Mouse (Mus musculus) heart, embryonic 11.5 days (tissue): Measurements from ENCODE around the gene Dgkq. TPM values are rescaled to one million over a fixed set of nuclear protein-coding genes. Genes with fewer than 3 reads are reported as not detected.

Source experiments
- ATAC-seq: fragments of 200-750 bp; cut with Nextera tagmentation; replicated peaks from 2 replicates; pipeline ENCODE4 v1.8.0; 2017; ENCODE audit warnings: moderate library complexity; ENCODE audit not compliant: insufficient number of reproducible peaks, low FRiP score, low TSS enrichment
- H3K27ac ChIP-seq: fragments of 300-500 bp; sonication (generic); 2 replicates; pipeline ENCODE4 v1.5.1; 2014; ENCODE audit warnings: mild to moderate bottlenecking, low read depth, low read length
- H3K27me3 ChIP-seq: fragments of 300-500 bp; sonication (generic); 2 replicates; pipeline ENCODE4 v1.6.1; 2014; ENCODE audit warnings: mild to moderate bottlenecking, low read length, mixed read lengths; ENCODE audit not compliant: control insufficient read depth, insufficient read depth
- H3K36me3 ChIP-seq: fragments of 300-500 bp; sonication (generic); 2 replicates; pipeline ENCODE4 v1.6.1; 2014; ENCODE audit warnings: mild to moderate bottlenecking, low read length, moderate library complexity, mixed read lengths; ENCODE audit not compliant: control insufficient read depth, insufficient read depth
- H3K4me1 ChIP-seq: fragments of 300-500 bp; sonication (generic); 2 replicates; pipeline ENCODE4 v1.6.1; 2014; ENCODE audit warnings: low read length; ENCODE audit not compliant: control insufficient read depth, insufficient read depth
- H3K4me2 ChIP-seq: fragments of 300-500 bp; sonication (generic); 2 replicates; pipeline ENCODE4 v1.6.1; 2014; ENCODE audit warnings: mild to moderate bottlenecking, moderate library complexity
- H3K4me3 ChIP-seq: fragments of 300-500 bp; sonication (generic); 2 replicates; pipeline ENCODE4 v1.5.1; 2014; ENCODE audit warnings: low read depth, low read length
- H3K9ac ChIP-seq: fragments of 300-500 bp; sonication (generic); 2 replicates; pipeline ENCODE4 v1.6.1; 2014; ENCODE audit warnings: mild to moderate bottlenecking, low read depth, low read length, moderate library complexity
- H3K9me3 ChIP-seq: fragments of 300-500 bp; sonication (generic); replicated peaks from 2 replicates; pipeline ENCODE4 v1.6.1; 2016; ENCODE audit warnings: low read length; ENCODE audit not compliant: control insufficient read depth
- WGBS: fragments of 180-500 bp; shearing (Covaris S2); extraction: QIAGEN DNeasy Blood & Tissue Kit; methylation state at CpG from one replicate; pipeline ENCODE4 v1.1.7; 2014; ENCODE audit not compliant: insufficient replicate concordance; 5-methylcytosine and 5-hydroxymethylcytosine counted together
- polyA plus RNA-seq: library from polyadenylated mRNA; unstranded; fragments of >200 nt; fragmentation: Nextera tagmentation; extraction: Ambion mirVana; gene quantifications from 2 replicates; pipeline ENCODE4 v1.2.1, GENCODE M21; 2014

The Dgkq gene
- polyA plus RNA-seq, 1 experiment from 2014 or later = 5.6 TPM

DNA sequence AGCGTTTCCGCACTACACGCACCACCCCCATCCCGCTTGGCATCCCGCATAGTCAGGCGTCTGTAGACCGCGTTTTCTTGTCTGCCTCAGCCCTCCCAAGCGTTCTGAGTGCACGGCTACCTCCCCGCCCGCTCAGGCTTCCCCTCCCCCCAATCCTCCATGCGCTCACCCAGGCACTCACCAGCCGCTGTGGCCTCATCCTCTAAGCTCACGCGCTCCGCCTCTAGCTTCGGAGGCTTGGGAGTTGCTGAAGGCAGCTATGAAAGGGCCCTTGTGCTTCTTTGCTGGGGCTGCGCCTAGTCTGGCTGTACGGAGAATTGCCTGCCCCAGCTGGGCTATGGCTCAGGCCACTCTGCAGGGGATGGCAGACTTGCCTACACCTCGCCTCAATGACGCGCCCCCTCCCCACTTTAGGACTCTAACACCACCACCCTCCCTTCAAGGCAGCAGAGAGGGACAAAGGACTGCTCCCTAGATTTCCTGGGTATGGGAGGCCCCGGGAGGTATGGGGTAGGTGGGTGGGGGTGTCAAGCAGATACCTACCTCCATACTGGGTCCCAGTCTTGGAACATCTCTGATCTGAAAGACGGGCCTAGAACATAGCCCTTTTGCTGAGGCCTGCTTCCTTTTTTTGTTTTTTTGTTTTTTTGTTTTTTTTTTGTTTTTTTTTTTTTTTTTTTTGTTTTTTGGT, 8.3 kb upstream of the Dgkq start:
- no peaks in the 10 kb centered on the region for H3K27me3 ChIP-seq
- H3K27ac ChIP-seq = peak overlapping the region; percentile 38
- H3K4me1 ChIP-seq = peaks cover 17% of the 10 kb centered on the region
- H3K36me3 ChIP-seq = no peaks in the 10 kb centered on the region
- peak overlapping the region; percentile 40 for H3K4me3 ChIP-seq
- H3K4me2 ChIP-seq = peak overlapping the region; percentile 79
- peak; percentile 70 for ATAC-seq
- peak overlapping the region; percentile 64 for H3K9ac ChIP-seq
- H3K9me3 ChIP-seq = no peaks in the 10 kb centered on the region
- 4% methylated on average over 25 of the region's 25 CpGs for WGBS

DNA sequence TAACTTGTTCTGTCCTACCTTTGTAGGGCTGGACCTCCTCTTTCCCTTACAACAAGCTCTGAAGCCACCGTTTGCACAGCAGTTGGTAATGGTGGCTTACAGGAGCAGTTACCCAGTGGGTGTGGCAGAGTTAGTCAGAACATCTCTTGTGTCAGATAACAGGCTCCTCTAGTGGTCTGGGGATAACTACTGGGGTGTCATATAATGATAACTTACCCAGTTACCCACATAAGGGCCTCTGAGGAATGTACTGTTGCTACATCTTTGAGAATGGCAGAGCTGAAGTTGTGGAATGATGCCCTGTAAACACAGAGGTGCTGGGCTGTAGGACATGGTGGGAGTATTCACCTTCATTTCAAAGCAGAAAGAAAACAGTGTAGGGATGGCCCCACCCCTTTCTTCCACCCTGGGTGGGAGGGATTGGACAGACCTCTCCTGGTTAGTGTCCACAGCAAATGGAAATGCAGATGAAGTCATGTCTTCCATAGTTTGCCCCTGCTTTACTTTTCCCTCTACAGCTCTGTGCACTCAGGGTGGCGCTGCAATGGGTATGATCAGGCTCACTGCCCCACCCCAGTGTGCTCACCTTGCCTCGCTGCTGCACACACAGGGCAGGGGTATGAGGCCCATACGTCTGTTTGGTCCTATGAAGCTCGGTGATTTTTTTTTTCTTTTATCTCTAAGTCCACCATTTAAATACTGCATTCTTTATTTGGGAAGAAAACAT, 7.5 kb upstream of the Dgkq start:
- Histone ChIP-seq H3K27me3 (no peaks in the 10 kb centered on the region), H3K4me2 (peak overlapping the region; percentile 79), H3K36me3 (no peaks in the 10 kb centered on the region), H3K27ac (peak overlapping the region; percentile 38), H3K4me1 (peaks cover 17% of the 10 kb centered on the region), H3K4me3 (peak overlapping the region; percentile 40), H3K9ac (peak overlapping the region; percentile 64), H3K9me3 (no peaks in the 10 kb centered on the region)
- peak; percentile 28; the same call in 1 of the 2 replicates for ATAC-seq
- 16% methylated on average over 5 of the region's 5 CpGs for WGBS

DNA sequence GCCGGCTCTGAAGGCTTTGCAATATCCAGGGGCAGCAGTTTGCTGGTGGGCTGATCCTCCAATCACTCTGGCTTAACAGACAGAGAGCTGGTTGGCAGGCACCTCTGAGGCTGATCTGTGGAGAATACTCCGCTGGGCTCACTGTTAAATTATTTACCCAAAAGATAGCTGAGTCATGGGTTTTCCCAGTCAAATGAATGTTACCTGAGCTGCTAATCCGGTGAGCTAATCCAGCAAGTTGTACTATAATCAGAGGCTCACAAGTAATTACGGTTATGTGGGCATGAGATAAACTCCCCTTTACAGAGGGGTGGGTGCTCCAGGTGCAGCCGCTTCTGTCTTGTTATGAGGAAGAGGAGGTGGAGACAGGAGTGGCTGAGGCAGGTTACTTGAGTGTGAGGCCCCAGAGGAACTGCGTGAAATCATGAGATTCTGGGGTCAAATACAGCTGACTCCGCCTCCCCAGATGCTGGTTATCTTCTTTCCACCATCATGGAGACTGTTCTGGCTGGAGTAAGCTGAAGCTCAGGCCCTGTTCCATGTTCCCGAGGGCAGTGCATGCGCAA, 5.9 kb upstream of the Dgkq start, which contains the start of gene Slc26a1:
TSS of gene Slc26a1 (minus strand) at position 319 of the 566 bp plus-strand sequence.
- Histone ChIP-seq H3K9me3 (no peaks in the 10 kb centered on the region), H3K27ac (no peak within 1 kb of the TSS), H3K4me1 (peaks cover 17% of the 10 kb centered on the region), H3K4me3 (no peak within 1 kb of the TSS), H3K36me3 (peaks cover 3% of the 10 kb centered on the region; the same call in 1 of the 2 replicates), H3K27me3 (no peaks in the 10 kb centered on the region), H3K4me2 (no peak within 1 kb of the TSS), H3K9ac (no peak within 1 kb of the TSS)
- no peak for ATAC-seq
- WGBS = 73% methylated on average over 9 of the region's 9 CpGs

DNA sequence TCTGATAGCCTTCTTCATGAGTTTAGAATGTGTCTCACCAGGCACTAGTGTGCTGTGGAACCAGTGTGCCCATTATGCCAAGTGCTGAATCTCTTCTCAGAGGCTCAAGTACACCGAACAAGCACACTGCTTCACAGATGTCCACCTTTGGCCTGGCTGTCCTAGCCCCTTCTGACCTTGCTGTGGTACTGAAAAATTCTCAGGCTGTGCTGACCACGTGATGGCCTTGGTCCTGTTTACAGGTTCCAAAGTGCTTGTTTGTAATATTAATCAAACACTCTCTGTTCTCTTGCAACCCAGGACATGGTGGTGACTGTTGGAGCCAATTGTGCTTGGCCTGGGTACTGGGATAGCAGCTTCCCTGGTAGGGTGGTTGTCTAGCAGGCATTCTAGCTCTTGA, 5.2 kb upstream of the Dgkq start:
- Histone ChIP-seq H3K4me3 (no peak overlapping the region), H3K27me3 (no peaks in the 10 kb centered on the region), H3K36me3 (peaks cover 3% of the 10 kb centered on the region; the same call in 1 of the 2 replicates), H3K9me3 (no peaks in the 10 kb centered on the region), H3K4me2 (no peak overlapping the region), H3K27ac (no peak overlapping the region), H3K4me1 (peaks cover 21% of the 10 kb centered on the region), H3K9ac (no peak overlapping the region)
- 70% methylated on average over 2 of the region's 2 CpGs for WGBS
- no peak for ATAC-seq

DNA sequence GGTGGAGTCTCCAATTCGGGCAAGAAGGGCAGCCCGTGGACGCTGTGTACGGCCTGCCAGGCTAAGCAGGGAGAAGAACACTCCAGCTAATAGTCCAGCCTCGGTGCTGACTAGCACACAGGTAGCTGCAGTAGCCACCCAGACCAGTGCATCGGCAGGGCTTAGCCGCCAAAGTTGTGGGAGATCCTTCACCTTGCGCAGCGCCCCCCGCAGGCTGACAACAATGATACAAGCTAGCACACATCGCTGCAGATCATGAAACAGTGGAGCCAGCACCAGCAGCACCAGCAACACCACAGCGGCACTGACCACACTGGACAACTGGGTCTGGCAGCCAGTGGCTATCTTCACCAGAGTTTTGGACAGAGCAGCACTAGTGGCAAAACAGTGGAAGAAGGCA, 2.3 kb upstream of the Dgkq start:
- no peak overlapping the region for H3K4me3 ChIP-seq
- peaks cover 11% of the 10 kb centered on the region for H3K4me1 ChIP-seq
- no peak overlapping the region for H3K9ac ChIP-seq
- H3K4me2 ChIP-seq = no peak overlapping the region
- no peak overlapping the region for H3K27ac ChIP-seq
- peaks cover 3% of the 10 kb centered on the region; the same call in 1 of the 2 replicates for H3K36me3 ChIP-seq
- WGBS = 84% methylated on average over 12 of the region's 12 CpGs
- ATAC-seq = no peak
- H3K9me3 ChIP-seq = no peaks in the 10 kb centered on the region
- no peaks in the 10 kb centered on the region for H3K27me3 ChIP-seq

DNA sequence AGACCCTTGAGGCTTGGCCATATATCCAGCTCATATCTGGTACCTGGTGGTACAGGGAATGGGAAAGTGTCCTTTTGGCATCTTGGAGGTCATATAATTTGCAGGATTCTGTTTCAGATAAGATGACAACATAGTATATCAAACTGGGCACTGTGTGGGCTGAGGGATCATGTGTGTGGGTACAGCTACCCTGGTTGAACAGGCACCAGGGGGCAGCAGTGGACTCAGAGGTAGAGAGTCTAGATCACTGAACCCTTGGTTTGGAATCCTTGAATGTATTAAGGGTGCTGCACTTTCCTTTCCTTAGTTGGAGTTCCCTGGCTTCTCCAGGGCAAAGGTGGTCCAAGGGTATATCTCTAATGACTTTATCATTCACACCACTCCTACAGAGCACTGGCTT, 1.3 kb upstream of the Dgkq start:
- Histone ChIP-seq H3K9me3 (no peaks in the 10 kb centered on the region), H3K9ac (no peak overlapping the region)

DNA sequence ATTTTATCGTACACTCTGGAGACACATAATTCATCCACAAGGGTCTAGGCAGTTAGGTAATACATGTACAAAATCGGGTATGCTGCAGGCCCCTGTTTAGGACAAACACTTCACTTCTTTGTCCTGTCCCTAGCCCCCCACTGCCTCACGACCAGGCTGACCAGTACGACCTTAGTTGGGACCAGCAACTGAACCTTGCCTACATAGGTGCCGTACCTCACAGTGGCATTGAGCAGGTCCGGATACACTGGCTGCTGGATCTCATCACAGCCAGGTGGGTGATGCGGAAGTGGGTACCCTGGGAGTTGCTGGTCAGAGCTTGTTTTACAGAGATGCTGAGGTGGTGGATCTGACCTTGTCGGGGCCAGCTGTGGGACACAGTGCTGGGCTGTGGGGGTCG, 514 bp upstream of the Dgkq start:
- Histone ChIP-seq H3K4me1 (peaks cover 6% of the 10 kb centered on the region), H3K27me3 (no peaks in the 10 kb centered on the region), H3K4me3 (peak overlapping the region; percentile 54; the same call in 1 of the 2 replicates), H3K4me2 (peak overlapping the region; percentile 85), H3K36me3 (peaks cover 3% of the 10 kb centered on the region; the same call in 1 of the 2 replicates), H3K9me3 (no peaks in the 10 kb centered on the region), H3K27ac (peak overlapping the region; percentile 84; the same call in 1 of the 2 replicates), H3K9ac (peak overlapping the region; percentile 89)
- no peak for ATAC-seq
- 79% methylated on average over 9 of the region's 9 CpGs for WGBS

More for the DNA sequence above, 1.3 kb upstream of the Dgkq start:
- Histone ChIP-seq H3K36me3 (peaks cover 3% of the 10 kb centered on the region; the same call in 1 of the 2 replicates), H3K27ac (no peak overlapping the region), H3K27me3 (no peaks in the 10 kb centered on the region), H3K4me2 (no peak overlapping the region), H3K4me3 (no peak overlapping the region), H3K4me1 (peaks cover 6% of the 10 kb centered on the region)
- ATAC-seq = 0 out of 2 replicates have a peak, but pooled peaks have one; percentile 20

DNA sequence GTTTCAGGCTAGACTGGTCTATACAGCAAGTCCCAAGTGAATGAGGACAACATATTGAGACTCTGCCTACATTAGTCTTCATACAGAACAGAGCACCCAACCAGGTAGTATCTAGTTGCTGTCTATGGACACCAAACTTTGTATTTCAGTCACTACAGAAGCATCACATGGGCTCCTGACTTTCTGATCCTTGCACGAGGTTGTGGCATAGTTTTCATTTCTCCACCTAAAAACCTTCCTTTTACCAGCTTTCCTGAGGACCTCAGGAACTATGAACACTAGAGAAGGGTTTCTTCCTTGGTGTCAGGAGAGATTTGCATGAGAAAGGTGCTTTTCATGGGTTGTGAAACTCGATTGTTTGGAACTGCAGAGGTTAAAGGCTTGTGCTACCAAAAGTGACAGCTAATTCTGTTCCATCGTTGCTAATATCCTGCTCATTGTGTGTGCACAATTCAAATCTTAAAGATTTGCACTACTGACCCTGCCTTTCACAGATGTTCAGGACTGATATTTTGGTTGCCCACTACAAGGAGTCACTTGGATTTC, 1.0 kb downstream of the Dgkq start:
- H3K4me1 ChIP-seq = peaks cover 6% of the 10 kb centered on the region
- WGBS = 23% methylated on average over 3 of the region's 3 CpGs
- H3K9ac ChIP-seq = peak overlapping the region; percentile 89
- no peaks in the 10 kb centered on the region for H3K9me3 ChIP-seq
- peaks cover 3% of the 10 kb centered on the region; the same call in 1 of the 2 replicates for H3K36me3 ChIP-seq
- no peaks in the 10 kb centered on the region for H3K27me3 ChIP-seq
- peak overlapping the region; percentile 54 for H3K4me3 ChIP-seq
- peak overlapping the region; percentile 84 for H3K27ac ChIP-seq
- ATAC-seq = no peak
- peak overlapping the region; percentile 85 for H3K4me2 ChIP-seq
